Mouse (Mus musculus) naive thymus-derived CD4-positive, alpha-beta T cell, adult 5 months (primary cell): Measurements from ENCODE around the gene Flg. TPM values are rescaled to one million over a fixed set of nuclear protein-coding genes. Genes with fewer than 3 reads are reported as not detected.

Source experiments
- polyA plus RNA-seq: library from polyadenylated mRNA; unstranded; fragments of 100-300 nt; shearing (Covaris generic); gene quantifications from one replicate; pipeline ENCODE4 v1.2.1, GENCODE M21; 2017

The Flg gene
- polyA plus RNA-seq: not detected

DNA sequence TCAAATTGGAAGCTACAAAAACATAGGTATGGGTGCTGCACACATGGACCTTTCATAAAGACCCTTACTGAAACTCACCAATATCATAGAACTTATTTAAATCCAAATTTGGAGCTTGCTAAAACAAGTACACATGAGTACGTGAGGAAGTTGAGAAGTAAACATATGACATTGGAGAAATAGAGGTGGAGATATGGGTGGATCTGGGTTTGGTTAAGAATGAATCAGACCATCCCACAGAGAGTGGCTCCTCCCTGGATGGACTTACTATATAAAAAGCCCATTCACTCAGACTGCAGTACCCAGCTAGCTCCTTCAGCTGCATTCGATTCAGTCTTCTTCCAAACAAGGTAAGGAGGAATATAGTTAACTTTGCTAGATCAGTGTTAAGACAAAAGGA is at the start of gene Flg:
Gene Flg (plus strand): TSS at position 301 of the 400 bp plus-strand sequence.

DNA sequence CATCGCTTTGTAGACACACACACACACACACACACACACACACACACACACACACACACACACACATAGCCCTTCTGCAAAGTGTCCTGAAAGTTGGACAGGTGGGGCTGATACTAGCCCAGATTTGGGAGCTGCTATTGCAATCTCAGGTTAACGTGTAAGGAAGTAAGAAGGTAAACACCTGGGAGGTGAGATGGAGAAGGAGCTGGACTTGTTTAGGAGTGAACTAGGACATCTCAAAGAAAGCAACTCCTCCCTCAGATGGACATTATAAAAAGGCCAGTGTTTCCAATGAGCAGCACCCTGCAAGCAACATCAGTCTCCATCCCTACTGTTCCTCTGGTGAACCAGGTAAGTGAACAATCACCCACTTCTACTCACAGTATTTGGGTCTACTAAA is 46.1 kb downstream of the Flg start, which contains the start of gene Hrnr:
Gene Hrnr (plus strand): TSS at position 301 of the 400 bp plus-strand sequence.

Other genes starting within 250 kb of the Flg start
- gene Gm4858, start 204.7 kb upstream of the Flg start, polyA plus RNA-seq: not detected
- gene Crnn, start 128.7 kb upstream of the Flg start, polyA plus RNA-seq: not detected
- not detected for gene Flg2, start 76.2 kb upstream of the Flg start, polyA plus RNA-seq
- not detected for gene Hrnr, start 46.2 kb downstream of the Flg start, polyA plus RNA-seq
- not detected for gene Rptn, start 120.2 kb downstream of the Flg start, polyA plus RNA-seq
- gene Tchh, start 168.8 kb downstream of the Flg start, polyA plus RNA-seq: not detected
- gene Tchhl1, start 195.2 kb downstream of the Flg start, polyA plus RNA-seq: not detected
- 133 TPM for gene S100a11, start 247.0 kb downstream of the Flg start, polyA plus RNA-seq